Mouse (Mus musculus) testis, adult 2 months (tissue): Measurements from ENCODE around the gene Sspn. TPM values are rescaled to one million over a fixed set of nuclear protein-coding genes. Genes with fewer than 3 reads are reported as not detected.
A peak's percentile ranks its signal among the peaks of the same experiment; 100 is the strongest.

ENCODE experiments used
- H3K27ac ChIP-seq: fragments of 200-500 bp; 2 replicates; pipeline ENCODE4 v1.5.1; 2012; ENCODE audit warnings: low read depth, low read length; ENCODE audit not compliant: control insufficient read depth, insufficient read depth
- H3K27me3 ChIP-seq: fragments of 200-500 bp; 2 replicates; pipeline ENCODE4 v1.6.1; 2012; ENCODE audit warnings: mild to moderate bottlenecking, low read length, moderate library complexity; ENCODE audit not compliant: control insufficient read depth, insufficient read depth
- H3K36me3 ChIP-seq: fragments of 200-500 bp; 2 replicates; pipeline ENCODE4 v1.6.1; 2012; ENCODE audit warnings: mild to moderate bottlenecking, low read length; ENCODE audit not compliant: control insufficient read depth, insufficient read depth
- H3K4me1 ChIP-seq: fragments of 200-500 bp; 2 replicates; pipeline ENCODE4 v1.6.1; 2012; ENCODE audit warnings: low read length; ENCODE audit not compliant: control insufficient read depth, insufficient read depth
- H3K4me3 ChIP-seq: fragments of 200-500 bp; 2 replicates; pipeline ENCODE4 v1.5.1; 2012; ENCODE audit warnings: low read depth, mild to moderate bottlenecking, low read length, moderate library complexity, mixed read lengths; ENCODE audit not compliant: control insufficient read depth
- CTCF ChIP-seq: fragments of 200-500 bp; IDR thresholded peaks from 2 replicates; pipeline ENCODE4 v1.5.1; 2012; ENCODE audit warnings: low read depth, mild to moderate bottlenecking, inconsistent platforms, low read length, moderate library complexity; ENCODE audit not compliant: control insufficient read depth, insufficient read depth, insufficient replicate concordance
- POLR2A ChIP-seq: fragments of 200-500 bp; IDR thresholded peaks from 2 replicates; pipeline ENCODE4 v1.6.1; 2012; ENCODE audit warnings: low read depth, mild to moderate bottlenecking, inconsistent platforms, low read length, moderate library complexity; ENCODE audit not compliant: control insufficient read depth
- polyA plus RNA-seq: library from polyadenylated mRNA; depleted of rRNA; stranded (reverse); fragments of >200 nt; gene quantifications from 2 replicates; pipeline ENCODE4 v1.2.3, GENCODE M21; 2012

Sspn gene
- polyA plus RNA-seq, 1 experiment, result 1.0 TPM

- no peak overlapping the region for H3K4me3 ChIP-seq
- TF ChIP-seq POLR2A (no peak), CTCF (no peak)
- no peaks in the 10 kb centered on the region for H3K4me1 ChIP-seq
- H3K36me3 ChIP-seq, result no peaks in the 10 kb centered on the region
- no peak overlapping the region for H3K27ac ChIP-seq
- no peaks in the 10 kb centered on the region for H3K27me3 ChIP-seq
Measured at GRCm38 (mm10) chr6:145912232-145912631, 19.2 kb upstream of the Sspn start.

DNA sequence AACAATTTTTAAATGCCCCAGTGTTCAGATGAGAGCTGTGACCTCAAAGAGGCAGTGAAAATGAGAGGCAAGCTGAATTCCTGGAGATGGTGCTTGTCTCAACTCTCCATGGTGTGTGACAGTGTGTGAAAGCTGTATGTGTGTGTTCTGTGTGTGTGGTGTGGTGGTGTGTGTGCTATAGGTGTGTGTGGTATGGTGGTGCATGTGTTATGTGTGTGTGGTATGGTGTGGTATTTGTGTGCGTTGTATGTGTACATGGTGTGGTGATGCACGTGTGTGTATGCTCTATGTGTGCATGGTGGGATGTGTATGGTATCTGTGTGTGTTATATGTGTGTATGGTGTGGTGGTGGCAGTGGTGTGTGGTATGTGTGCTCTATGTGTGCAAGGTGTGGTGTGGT is 16.0 kb upstream of the Sspn start:
- Histone ChIP-seq H3K4me1 (no peaks in the 10 kb centered on the region), H3K27ac (no peak overlapping the region), H3K4me3 (no peak overlapping the region), H3K27me3 (no peaks in the 10 kb centered on the region), H3K36me3 (no peaks in the 10 kb centered on the region)
- TF ChIP-seq POLR2A (no peak), CTCF (no peak)

DNA sequence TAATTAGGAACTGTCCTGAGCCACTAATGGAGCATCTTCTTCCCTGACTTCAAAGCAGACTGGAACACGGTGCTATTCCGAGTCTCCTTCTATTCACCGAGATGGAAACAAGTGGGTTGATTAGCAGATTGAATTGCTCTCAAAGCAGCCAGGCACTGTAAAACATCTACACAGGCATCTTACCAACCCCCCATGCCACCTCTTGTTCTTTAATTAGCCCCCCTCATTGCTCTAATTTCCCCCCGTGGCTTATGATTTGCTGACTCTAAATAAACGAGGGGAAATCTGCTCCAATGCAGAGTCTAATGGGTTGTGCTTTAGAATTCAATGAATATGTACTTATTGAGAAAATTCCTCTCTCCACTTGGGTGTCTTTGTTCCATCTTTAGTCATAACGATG is 15.0 kb upstream of the Sspn start:
- Histone ChIP-seq H3K36me3 (no peaks in the 10 kb centered on the region), H3K4me1 (no peaks in the 10 kb centered on the region), H3K27me3 (no peaks in the 10 kb centered on the region), H3K4me3 (no peak overlapping the region), H3K27ac (no peak overlapping the region)
- TF ChIP-seq CTCF (no peak), POLR2A (no peak)

DNA sequence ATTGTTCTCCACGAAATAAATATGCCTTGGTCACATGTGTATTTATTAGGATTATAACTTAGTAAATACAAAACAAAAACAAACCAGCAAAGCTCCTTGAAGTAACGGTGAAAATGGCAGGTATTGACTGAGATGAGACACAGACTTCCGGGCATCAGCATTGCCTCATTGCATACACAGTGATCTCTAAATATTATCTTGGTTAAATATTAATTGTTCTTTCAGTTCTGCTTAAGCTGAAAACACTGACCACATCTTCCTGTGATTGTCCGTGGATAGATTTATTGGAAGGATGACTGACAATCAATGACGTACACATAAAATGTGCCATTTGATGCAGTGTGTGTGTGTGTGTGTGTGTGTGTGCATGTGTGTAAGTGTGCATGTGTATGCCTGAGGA is 13.2 kb upstream of the Sspn start:
- H3K27ac ChIP-seq, result no peak overlapping the region
- H3K27me3 ChIP-seq, result no peaks in the 10 kb centered on the region
- no peaks in the 10 kb centered on the region for H3K4me1 ChIP-seq
- no peaks in the 10 kb centered on the region for H3K36me3 ChIP-seq
- TF ChIP-seq CTCF (no peak), POLR2A (no peak)
- H3K4me3 ChIP-seq, result no peak overlapping the region

DNA sequence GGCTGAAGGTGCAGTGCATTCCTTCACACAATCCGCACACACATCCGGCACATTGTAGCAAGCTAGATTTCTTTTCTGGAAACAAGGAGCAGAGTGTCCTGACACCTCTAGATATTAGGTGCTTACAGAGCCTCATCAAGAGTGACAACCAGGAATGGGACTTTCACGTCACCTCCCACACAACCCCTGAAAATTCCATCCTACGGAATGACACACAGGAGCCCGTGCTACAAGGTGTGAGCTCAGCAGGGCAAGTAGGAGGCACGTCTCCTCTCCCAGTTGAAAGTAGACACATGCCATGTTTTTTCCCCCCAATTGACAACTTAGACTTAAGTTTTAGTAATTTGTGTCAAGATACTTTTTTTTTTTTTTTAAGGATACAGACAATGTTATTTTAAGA is 7.8 kb upstream of the Sspn start:
- Histone ChIP-seq H3K4me1 (no peaks in the 10 kb centered on the region), H3K27me3 (no peaks in the 10 kb centered on the region), H3K36me3 (no peaks in the 10 kb centered on the region), H3K4me3 (no peak overlapping the region), H3K27ac (no peak overlapping the region)
- TF ChIP-seq POLR2A (no peak), CTCF (no peak)

- Histone ChIP-seq H3K27ac (peak overlapping the region; percentile 23), H3K4me3 (peak overlapping the region; percentile 61), H3K4me1 (no peaks in the 10 kb centered on the region; the same call in 1 of the 2 replicates), H3K36me3 (no peaks in the 10 kb centered on the region), H3K27me3 (no peaks in the 10 kb centered on the region)
- TF ChIP-seq POLR2A, result no peak
- TF ChIP-seq CTCF, result no peak
Measured at GRCm38 (mm10) chr6:145934001-145934696, 2.7 kb downstream of the Sspn start.

DNA sequence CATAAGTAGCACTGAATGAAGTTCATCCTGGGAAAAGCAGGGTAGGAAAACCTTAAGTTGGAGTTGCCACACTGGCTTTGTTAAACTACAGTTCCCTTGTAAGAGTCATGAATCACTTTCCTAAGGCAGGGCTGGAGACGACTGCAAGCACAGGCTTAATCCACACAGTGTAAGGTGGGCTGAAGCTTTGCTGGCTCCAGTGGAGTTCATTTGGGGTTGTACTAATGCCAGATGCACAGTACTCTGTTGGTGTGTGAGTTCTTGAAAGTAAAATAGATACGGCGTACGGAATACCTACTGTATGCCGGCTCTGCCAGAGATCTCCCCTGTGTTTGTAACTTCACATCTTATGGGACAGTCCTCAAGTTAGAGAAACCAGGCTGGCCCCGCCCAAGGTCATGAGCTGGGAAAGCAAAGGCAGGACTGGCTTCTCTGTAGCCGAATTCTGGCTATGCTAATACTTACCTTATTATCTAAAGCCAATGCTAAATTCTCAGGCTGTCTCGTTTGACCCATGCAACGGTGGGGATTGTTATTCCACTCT is 3.3 kb downstream of the Sspn start:
- TF ChIP-seq POLR2A (no peak), CTCF (no peak)
- Histone ChIP-seq H3K27me3 (no peaks in the 10 kb centered on the region), H3K27ac (no peak overlapping the region), H3K36me3 (no peaks in the 10 kb centered on the region), H3K4me3 (no peak overlapping the region), H3K4me1 (no peaks in the 10 kb centered on the region; the same call in 1 of the 2 replicates)
